22 mouse cellular contexts compared by ENCODE assay signal in the genomic region with DNA sequence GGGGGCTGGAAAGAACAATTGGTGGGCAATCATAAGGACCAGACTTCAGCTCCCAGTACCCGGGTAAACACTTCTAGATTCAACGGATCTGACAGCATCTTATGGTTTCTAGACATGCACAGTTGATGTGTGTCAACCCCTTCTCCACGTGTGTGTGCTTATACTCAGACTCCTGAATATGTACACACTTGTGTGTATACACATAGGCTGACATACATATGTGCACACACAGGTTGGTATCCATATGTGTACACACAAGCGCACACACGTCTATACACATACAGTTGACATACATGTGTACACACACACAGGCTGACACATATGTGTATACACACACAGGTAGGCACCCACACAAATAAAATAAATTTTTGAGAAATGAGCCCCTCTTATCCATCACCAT.
A peak's percentile ranks its signal among the peaks of the same experiment; 100 is the strongest.
DNase-seq lines count a peak whose midpoint lies in the region; ATAC-seq and TF ChIP-seq lines count a peak whose summit lies in the region.
"Had no signal": no experiment of that assay in that cellular context is flagged by ENCODE, and none has a peak within 500 bp of the region (broad histone marks: within the 10 kb centered on the region; RNA-seq: fewer than 3 reads in every experiment).

No protein-coding gene starts in this region.

- 67% methylated on average over 5 of the region's 5 CpGs for WGBS in liver, embryonic 13.5 days (ENCODE audit: insufficient replicate concordance)
- 87% methylated on average over 5 of the region's 5 CpGs for WGBS in small intestine, adult 2 months
- WGBS in hindbrain, embryonic 14.5 days, result 87% methylated on average over 5 of the region's 5 CpGs

- TF ChIP-seq EP300 in MEL (IDR thresholded peaks at IDR 0.05; ENCODE audit: low read depth in 1 of 2, low read length in 2 of 2), result no peak

- no peaks in the 10 kb centered on the region for H3K27me3 ChIP-seq in liver, embryonic 13.5 days
- no peaks in the 10 kb centered on the region for H3K27me3 ChIP-seq in MEL (ENCODE audit: control insufficient read depth in 1 of 2, insufficient read depth in 2 of 2, low read length in 2 of 2)
- H3K27me3 ChIP-seq in small intestine, adult 2 months (ENCODE audit: control insufficient read depth, insufficient read depth, low read length), result no peaks in the 10 kb centered on the region
- H3K27me3 ChIP-seq in hindbrain, embryonic 14.5 days (ENCODE audit: control insufficient read depth, insufficient read depth, low read length), result no peaks in the 10 kb centered on the region
- H3K27me3 ChIP-seq: embryonic facial prominence, embryonic 12.5 days; forebrain, embryonic 12.5 days; hindbrain, embryonic 13.5 days; Patski had no signal

- DNase-seq in liver, embryonic 13.5 days, result no peak
- no peak for DNase-seq in liver
- peak; percentile 81 for DNase-seq in MEL (ENCODE audit: low read depth, low spot score)
- DNase-seq in hindbrain, embryonic 14.5 days (ENCODE audit: low spot score), result no peak
- no peak for DNase-seq in thymus, postnatal 4 days
- no peak for DNase-seq in spleen, postnatal 14 days (ENCODE audit: low spot score in 2 of 2)
- DNase-seq: adrenal gland, adult 2 months; adrenal gland, postnatal 25 days; cerebellum, adult 8-10 months; cerebellum, postnatal 25 days; forebrain, postnatal 0 days; gastrocnemius, adult 2 months; gastrocnemius, postnatal 25 days; heart, adult 18-20 months; heart, postnatal 14 days had no signal

- no peaks in the 10 kb centered on the region for H3K9me3 ChIP-seq in liver, embryonic 13.5 days (replicated peaks)
- no peaks in the 10 kb centered on the region for H3K9me3 ChIP-seq in MEL (replicated peaks; ENCODE audit: insufficient read depth, low read length)
- H3K9me3 ChIP-seq in hindbrain, embryonic 14.5 days (ENCODE audit: control insufficient read depth, low read length), result no peaks in the 10 kb centered on the region
- H3K9me3 ChIP-seq: embryonic facial prominence, embryonic 12.5 days; forebrain, embryonic 12.5 days; heart, embryonic 10.5 days; hindbrain, embryonic 13.5 days had no signal

- no peak for TF ChIP-seq RAD21 in MEL (IDR thresholded peaks at IDR 0.05; ENCODE audit: low read depth, low read length)

- H3K4me1 ChIP-seq in liver, embryonic 13.5 days (replicated peaks), result peaks cover 48% of the 10 kb centered on the region
- H3K4me1 ChIP-seq in MEL (ENCODE audit: control insufficient read depth in 1 of 2, insufficient read depth in 2 of 2, low read length in 2 of 2), result peaks cover 56 to 69% of the 10 kb centered on the region in 2 experiments
- H3K4me1 ChIP-seq in small intestine, adult 2 months (ENCODE audit: control insufficient read depth, insufficient read depth, insufficient read length, low read length), result peaks cover 10% of the 10 kb centered on the region; the same call in 1 of the 2 replicates
- no peaks in the 10 kb centered on the region for H3K4me1 ChIP-seq in hindbrain, embryonic 14.5 days (replicated peaks; ENCODE audit: control insufficient read depth, insufficient read depth, low read length)
- H3K4me1 ChIP-seq: embryonic facial prominence, embryonic 12.5 days; forebrain, embryonic 12.5 days; heart, embryonic 10.5 days; hindbrain, embryonic 13.5 days had no signal

- H3K27ac ChIP-seq in liver, embryonic 13.5 days, result peak overlapping the region; percentile 32; the same call in 1 of the 2 replicates
- peak overlapping the region; percentile 100 for H3K27ac ChIP-seq in MEL (ENCODE audit: control insufficient read depth, low read depth, low read length)
- peak overlapping the region; percentile 45 for H3K27ac ChIP-seq in small intestine, adult 2 months (ENCODE audit: insufficient read depth, low read depth, low read length)
- H3K27ac ChIP-seq in hindbrain, embryonic 14.5 days, result no peak overlapping the region
- H3K27ac ChIP-seq: embryonic facial prominence, embryonic 12.5 days; forebrain, embryonic 12.5 days; gastrocnemius, adult 2 months; heart, embryonic 10.5 days; hindbrain, embryonic 13.5 days had no signal

- no peak overlapping the region for H3K4me2 ChIP-seq in liver, embryonic 13.5 days
- no peak overlapping the region for H3K4me2 ChIP-seq in hindbrain, embryonic 14.5 days (replicated peaks)
- H3K4me2 ChIP-seq: embryonic facial prominence, embryonic 12.5 days; forebrain, embryonic 12.5 days; hindbrain, embryonic 13.5 days had no signal

- H3K9ac ChIP-seq in liver, embryonic 13.5 days, result no peak overlapping the region
- H3K9ac ChIP-seq in MEL (ENCODE audit: control insufficient read depth, low read depth, low read length, poor library complexity, severe bottlenecking), result peak overlapping the region; percentile 62
- H3K9ac ChIP-seq in hindbrain, embryonic 14.5 days, result no peak overlapping the region
- H3K9ac ChIP-seq: embryonic facial prominence, embryonic 12.5 days; forebrain, embryonic 12.5 days; forebrain, postnatal 0 days; hindbrain, embryonic 13.5 days had no signal

- TF ChIP-seq POLR2A in MEL (IDR thresholded peaks at IDR 0.05; ENCODE audit: control insufficient read depth in 1 of 2, insufficient read depth in 1 of 2, low read depth in 1 of 2, low read length in 2 of 2, poor library complexity in 1 of 2), result no peak
- TF ChIP-seq POLR2A in small intestine, adult 2 months (IDR thresholded peaks at IDR 0.05; ENCODE audit: low read depth, low read length), result no peak

- no peak for TF ChIP-seq CTCF in MEL (IDR thresholded peaks at IDR 0.05 in 2 of 3, conservative IDR thresholded peaks at IDR 0.05 in 1 of 3; ENCODE audit: control insufficient read depth in 1 of 3, insufficient read depth in 1 of 3, low read depth in 2 of 3, low read length in 3 of 3, poor library complexity in 1 of 3, severe bottlenecking in 1 of 3)
- no peak for TF ChIP-seq CTCF in small intestine, adult 2 months (IDR thresholded peaks at IDR 0.05; ENCODE audit: extremely low read depth, insufficient read length, insufficient replicate concordance, low read depth, low read length)

- H3K4me3 ChIP-seq in liver, embryonic 13.5 days (replicated peaks), result no peak overlapping the region
- peak overlapping the region in 1 of 2 experiments; percentile 23; a peak in 2 of 4 replicates for H3K4me3 ChIP-seq in MEL (ENCODE audit: control insufficient read depth in 1 of 2, insufficient read depth in 1 of 2, low read depth in 2 of 2, low read length in 2 of 2)
- no peak overlapping the region for H3K4me3 ChIP-seq in small intestine, adult 2 months (ENCODE audit: low read depth, low read length)
- no peak overlapping the region for H3K4me3 ChIP-seq in hindbrain, embryonic 14.5 days (replicated peaks; ENCODE audit: low read length)
- H3K4me3 ChIP-seq: embryonic facial prominence, embryonic 12.5 days; forebrain, embryonic 12.5 days; gastrocnemius, adult 2 months; heart, embryonic 10.5 days; hindbrain, embryonic 13.5 days had no signal

- no peaks in the 10 kb centered on the region for H3K36me3 ChIP-seq in liver, embryonic 13.5 days
- H3K36me3 ChIP-seq in MEL (ENCODE audit: control insufficient read depth in 1 of 2, insufficient read depth in 2 of 2, low read length in 2 of 2), result peaks cover 0 to 78% of the 10 kb centered on the region in 2 experiments; a peak in 2 of 4 replicates
- H3K36me3 ChIP-seq in small intestine, adult 2 months (ENCODE audit: control insufficient read depth, insufficient read depth, low read length), result no peaks in the 10 kb centered on the region
- no peaks in the 10 kb centered on the region for H3K36me3 ChIP-seq in hindbrain, embryonic 14.5 days (replicated peaks; ENCODE audit: control insufficient read depth, insufficient read depth)
- H3K36me3 ChIP-seq: embryonic facial prominence, embryonic 12.5 days; forebrain, embryonic 12.5 days; heart, embryonic 10.5 days; hindbrain, embryonic 13.5 days had no signal

- no peak for ATAC-seq in liver, embryonic 13.5 days (ENCODE audit: low read depth)
- peak; percentile 15 for ATAC-seq in inflammation-experienced regulatory T-cells, adult 6 months
- ATAC-seq in hindbrain, embryonic 14.5 days (ENCODE audit: low FRiP score), result no peak
- ATAC-seq: forebrain, postnatal 0 days; Patski had no signal

- H3K79me2 ChIP-seq in MEL (ENCODE audit: control insufficient read depth, insufficient read depth, low read length, poor library complexity), result no peaks in the 10 kb centered on the region; the same call in 1 of the 2 replicates

TF ChIP-seq in MEL, 35 proteins besides CTCF, POLR2A, EP300 and RAD21:
- TF ChIP-seq POLR2AphosphoS5 (IDR thresholded peaks at IDR 0.05; ENCODE audit: borderline replicate concordance, low read depth, low read length), result 0 out of 2 replicates have a peak, but pooled peaks have one; percentile 45
- TF ChIP-seq GATA1 (IDR thresholded peaks at IDR 0.05; ENCODE audit: low read depth, low read length), result no peak
